Mouse (Mus musculus): ENCODE results near the gene Amdhd1.
"Not testable (repeated sequence)": the region's sequence is repeated elsewhere in the genome, so short reads cannot be mapped to it uniquely, and the experiment has no call there.

Gene Amdhd1

DNA sequence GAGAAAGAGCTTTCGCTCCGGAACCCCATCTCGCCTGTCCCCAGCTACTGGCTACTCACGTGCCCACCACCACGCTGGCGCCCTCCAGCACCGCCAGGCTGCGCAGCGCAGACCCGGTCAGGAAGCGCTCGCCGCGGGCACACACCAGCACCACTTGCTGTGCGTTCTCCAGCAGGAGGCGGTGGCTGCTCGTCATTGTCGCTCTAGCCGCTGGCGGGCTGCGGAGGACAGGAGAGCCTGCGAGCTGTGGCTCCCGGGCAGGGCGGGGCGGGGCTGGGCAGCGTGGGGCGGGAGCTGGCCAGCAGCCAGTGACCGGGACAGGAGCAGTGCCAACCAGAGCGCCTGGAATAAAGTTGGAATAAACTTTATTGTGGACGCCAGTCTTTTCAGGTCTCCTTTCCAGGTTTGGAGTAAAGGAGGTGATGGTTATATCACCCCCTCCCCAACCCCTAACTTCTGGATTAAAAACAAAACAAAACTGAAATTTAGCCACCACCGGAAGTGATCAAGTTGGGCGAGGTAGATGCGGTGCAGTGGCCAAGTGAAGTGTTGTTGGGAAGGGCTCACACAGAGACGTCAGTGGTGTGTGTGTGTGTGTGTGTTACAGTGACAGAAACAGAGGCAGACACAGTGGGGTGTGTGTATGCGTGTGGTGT lies at the start of gene Amdhd1:
Amdhd1 (minus strand) TSS at position 259 of the 656 bp plus-strand sequence.
- peak; percentile 87 for DNase-seq

DNA sequence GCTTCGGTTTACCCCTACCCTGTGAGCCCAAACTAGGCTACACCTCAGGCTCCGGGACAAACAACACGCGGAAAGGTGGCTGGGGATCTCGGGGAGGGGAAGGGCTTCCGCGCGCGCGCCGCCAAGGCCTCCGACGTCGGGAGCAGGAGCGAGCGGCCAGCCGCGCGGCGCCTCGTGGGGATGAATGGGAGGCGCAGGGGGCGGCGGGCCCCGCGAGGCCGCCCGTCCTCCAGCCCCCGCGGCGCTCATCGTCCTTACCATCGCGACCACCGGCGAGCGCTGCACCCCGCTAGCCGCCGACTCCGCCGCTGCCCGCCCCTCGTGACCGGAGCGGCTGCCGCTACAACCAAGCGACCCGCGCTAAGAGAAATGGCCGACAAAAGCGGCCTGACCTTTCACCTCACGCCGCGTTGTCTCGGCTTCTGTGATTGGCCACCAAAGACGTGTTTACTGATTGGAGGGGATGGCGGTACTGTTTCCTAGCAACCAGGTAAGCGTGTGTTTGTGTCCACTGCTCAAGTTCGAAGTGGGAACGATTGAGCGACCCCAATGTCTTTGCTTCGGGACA lies 49.5 kb upstream of the Amdhd1 start, which contains the start of gene Snrpf:
Snrpf (minus strand) TSS at position 426 of the 568 bp plus-strand sequence.
- DNase-seq = peak; percentile 93

DNA sequence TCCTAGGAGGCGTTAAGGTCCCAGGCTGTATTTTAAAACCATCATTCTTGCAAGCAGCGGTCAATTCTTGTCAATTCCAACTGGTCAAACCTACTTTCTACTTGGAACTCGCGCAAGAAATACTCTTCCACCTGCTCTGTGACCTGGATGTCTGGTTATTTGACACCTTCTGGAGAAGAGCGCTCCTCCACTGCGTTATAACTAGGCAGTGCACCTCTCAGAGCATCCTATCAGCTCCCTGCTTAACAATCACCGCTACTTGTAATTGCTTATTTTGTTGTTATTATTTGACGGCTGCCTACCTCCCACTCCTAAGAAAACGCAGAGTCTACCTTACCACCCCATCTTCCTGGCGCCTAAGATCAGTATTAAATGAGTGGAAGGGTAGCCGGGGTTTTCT lies 49.0 kb upstream of the Amdhd1 start:
- no peak for DNase-seq

DNA sequence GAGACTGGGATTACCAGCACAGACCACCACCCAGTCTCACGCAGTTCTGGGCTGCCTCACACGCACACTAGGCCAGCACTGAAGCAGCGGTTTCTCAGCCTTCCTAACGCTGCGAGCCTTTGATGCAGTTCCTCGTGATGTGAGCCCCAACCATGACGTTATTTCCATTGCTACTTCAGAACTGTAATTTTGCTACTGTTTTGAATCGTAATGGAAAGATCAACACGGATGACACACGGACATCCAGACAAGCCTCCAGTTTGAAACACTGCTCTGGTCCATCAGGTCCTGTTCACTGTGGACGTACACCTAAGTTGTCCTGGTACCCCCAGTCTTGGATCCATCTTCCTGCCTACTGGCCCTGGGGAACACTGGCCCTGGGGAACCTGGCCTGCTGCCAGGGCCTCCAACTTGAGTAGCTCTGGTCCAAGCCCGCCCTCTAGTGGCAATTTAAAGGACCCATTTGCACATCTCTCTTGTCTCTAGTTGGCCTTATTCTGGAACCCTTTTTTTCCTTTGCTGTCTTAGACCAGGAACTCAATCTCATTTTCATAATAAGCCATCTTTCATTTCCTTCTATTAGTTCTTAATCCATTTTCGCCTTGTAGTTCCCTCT lies 37.5 kb upstream of the Amdhd1 start:
- DNase-seq = peak; percentile 80

DNA sequence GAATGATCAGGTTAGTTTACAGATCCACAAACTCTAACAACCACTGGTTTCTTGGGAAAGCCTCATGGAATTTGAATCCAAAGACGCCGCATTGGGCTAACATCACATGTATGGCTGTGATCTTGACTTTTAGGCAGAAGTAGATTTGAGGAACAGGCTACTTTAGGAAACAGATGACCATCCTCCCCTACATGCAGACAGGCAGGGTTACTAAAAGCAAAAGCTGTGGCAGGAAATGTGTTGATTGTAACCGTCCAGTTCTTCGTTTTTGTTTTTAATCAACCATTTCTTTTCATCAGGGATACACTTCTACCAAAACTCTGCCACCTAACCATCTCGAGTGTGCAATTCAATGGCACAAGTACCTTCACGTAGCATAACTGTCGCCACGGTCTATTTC lies 36.1 kb upstream of the Amdhd1 start:
- DNase-seq = no peak

DNA sequence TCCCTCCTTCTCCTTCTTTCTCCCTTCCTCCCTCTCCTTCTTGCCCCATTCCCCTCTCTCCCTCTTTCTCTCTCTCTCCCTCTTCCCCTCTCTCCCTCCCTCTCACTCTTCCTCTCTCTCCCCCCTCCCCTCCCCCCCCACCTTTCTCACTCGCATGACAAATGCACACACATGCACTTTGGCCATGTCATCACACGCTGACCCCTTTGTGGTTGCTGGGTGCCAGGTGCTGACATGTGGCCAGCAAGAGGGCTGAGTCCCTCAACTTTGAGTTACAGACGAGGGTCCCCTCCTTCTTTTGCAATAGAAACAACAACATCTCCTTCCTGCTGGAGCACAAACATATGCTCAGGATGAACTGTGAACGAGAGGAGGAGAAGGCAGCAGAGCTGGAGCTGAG lies 35.1 kb upstream of the Amdhd1 start:
- DNase-seq = no peak

DNA sequence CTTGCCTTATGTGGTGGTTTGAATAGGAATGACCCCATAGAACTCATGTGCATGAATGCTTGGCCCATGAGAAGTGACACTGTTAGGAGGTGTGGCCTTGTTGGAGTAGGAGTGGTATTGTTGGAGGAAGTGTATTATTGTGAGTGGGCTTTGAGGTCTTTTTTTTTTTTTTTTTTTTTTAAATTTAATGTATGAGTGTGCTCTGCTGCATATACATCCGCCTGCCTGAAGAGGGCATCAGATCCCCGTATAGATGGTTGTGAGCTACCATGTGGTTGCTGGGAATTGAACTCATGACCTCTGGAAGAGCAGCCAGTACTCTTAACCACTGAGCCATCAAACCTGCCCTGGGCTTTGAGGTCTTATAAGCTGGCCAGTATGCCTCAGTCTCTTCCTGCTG lies 32.4 kb upstream of the Amdhd1 start:
- no peak for DNase-seq

DNA sequence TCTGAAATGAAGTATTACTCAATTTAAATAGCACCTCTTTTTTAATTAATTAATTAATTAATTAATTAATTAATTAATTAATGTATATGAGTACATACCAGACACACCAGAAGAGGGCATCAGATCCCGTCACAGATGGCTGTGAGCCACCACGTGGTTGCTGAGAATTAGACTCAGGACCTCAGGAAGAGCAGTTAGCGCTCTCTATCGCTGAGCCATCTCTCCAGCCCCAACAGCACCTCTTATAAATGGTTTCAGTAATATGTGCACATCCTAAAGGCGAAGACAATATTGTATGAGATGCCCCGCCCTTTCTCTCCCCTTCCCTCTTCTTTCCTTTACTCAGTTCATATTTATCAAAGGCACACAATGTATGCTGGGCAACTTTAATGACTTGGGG lies 28.8 kb upstream of the Amdhd1 start:
- DNase-seq = no peak

DNA sequence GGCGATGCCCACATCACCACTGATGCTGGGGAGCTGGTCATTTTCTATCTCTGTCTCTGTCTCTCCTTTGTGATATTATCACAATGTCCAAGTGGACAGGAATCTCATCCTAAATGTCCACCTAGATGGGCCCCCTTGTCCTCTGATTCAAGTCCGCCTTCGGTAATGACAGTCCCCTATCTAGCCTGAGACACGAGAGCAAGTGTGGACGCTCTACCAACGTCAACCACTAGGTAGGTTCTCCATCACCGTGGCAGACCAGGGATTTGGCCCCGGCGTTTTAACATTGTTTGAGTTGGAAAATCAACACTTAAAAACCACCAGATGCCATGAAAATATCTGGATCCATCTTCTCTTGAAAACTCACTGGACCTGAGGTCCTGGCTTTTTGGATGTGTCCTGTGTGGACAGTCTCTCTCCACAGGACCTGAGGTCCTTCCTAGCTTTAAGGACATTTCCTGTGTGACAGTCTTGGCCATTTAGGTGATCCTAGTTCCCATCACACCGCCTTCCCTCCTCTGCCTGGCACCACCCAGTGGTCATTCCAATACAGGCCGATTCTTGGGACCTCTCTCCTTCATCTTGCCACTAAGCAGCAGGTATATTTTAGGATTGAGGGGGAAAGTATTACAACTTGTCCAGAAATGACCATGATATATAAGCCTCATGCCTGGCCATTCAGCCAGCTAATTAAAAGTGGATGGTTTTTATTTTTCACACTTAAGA lies 28.2 kb upstream of the Amdhd1 start:
- DNase-seq = no peak

DNA sequence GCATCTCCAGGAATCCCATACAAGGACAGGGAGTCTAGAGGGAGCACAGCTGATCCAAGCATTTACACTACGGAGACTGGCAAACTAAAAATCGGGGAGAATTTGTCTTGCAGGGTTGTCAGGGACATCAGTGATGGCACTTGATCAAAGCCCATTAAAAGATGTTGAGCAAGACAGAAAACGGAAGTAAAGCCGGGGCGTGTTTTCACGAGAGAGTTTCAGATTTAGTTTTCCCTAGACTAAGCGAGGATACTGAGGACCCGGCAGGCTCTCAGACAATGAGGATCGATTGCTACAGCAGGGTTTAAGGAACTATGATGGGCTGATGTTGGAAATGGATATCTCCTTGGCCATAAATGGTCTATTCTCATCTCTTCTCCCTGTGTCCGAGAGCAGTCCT lies 27.2 kb upstream of the Amdhd1 start:
- DNase-seq = no peak

DNA sequence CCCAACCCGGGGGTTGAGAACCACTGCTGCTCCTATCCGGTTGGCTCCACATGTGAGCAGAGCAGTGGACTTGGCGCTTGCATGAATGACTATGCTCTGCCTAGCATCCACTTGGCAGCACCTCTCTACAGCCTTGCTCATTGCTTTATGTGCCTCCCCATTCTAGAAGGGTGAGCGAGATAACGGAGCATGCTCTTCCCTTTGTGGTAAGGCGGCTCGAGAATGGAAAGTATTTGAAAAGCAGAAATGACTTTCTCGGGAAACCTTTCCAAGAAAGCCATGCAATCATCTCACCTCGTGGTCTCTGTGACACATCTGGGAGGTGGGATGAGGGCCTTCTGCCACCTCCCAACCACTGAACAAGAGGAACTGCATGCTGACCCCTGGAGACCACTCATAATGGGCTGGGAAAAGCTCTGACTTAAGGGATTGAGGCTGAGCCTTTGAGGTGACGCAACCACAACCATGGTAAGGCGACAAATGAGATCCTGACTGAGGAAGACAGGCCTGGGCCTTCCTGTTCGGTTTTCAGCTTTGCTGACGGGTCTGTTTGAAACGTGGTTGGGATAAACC lies 24.8 kb upstream of the Amdhd1 start:
- no peak for DNase-seq

DNA sequence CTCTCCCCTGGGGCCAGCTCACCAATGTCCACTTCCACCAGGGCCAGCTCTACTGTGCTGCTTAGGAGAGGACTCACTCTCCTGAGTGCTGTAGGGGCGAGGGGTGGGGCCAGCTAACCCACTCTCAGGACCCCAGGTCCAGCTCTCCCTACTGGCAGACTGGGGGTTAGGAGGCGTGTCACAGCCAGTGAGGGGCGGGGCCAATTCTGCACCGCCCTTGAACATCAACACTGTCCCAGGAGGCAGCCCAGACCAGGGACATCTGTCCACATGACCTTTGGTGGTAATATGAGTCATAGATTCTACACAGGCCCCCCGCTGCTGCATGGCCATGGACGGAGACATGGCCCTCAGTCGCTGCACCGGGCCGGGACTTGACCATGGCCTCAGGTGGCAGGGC lies 20.0 kb upstream of the Amdhd1 start:
- no peak for DNase-seq

DNA sequence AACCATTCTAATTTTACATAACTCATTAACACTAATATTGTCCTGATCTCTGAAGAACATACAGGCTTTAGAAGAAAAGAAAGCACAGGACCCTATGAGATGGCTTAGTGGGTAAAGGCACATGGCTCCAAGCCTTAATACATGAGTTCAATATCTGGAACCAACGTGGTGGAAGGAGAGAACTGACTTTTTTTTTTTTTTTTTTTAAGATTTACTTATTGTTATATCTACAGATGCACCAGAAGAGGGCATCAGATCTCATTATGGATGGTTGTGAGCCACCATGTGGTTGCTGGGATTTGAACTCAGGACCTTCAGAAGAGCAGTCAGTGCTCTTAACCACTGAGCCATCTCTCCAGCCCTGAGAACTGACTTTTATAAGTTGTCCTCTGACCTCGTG lies 18.1 kb upstream of the Amdhd1 start:
- DNase-seq = not testable (repeated sequence)

DNA sequence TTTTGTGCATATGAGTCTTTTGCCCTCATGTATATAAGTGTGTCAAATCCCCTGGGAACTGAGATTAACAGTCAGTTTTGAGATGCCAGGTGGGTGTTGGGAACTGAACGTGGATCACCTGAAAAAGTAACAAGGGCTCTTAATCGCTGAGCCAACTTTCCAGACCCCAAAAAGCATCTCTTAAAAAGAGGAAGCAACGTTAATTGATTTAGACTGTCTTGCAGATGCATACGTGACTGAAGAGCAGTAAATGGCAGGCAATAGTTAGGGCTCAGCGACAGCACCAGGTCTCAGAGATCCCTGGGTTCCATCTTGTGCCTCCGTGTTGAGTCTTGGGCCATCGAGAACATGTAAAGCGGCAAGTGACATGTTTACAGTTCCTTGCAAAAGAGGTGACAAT lies 12.8 kb upstream of the Amdhd1 start:
- no peak for DNase-seq

DNA sequence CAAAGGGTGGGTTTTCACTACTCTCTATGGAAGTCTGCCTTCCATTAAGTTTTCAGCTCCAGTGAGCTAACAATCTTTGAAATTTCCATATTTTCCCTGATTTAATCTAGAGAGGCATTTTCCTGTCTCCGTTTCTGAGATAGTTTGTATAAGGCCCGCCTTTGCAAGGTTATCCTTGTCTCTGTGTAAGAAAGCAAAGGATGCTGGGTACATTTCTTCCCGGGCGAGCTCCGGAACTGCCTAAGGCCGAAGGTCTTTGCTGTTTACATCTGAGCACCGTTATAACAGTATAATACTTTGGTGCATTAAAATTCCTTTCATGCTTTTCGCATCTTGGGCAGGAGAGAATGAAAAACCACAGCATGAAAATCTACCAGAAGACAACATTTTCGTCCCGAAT lies 10.0 kb upstream of the Amdhd1 start:
- no peak for DNase-seq

DNA sequence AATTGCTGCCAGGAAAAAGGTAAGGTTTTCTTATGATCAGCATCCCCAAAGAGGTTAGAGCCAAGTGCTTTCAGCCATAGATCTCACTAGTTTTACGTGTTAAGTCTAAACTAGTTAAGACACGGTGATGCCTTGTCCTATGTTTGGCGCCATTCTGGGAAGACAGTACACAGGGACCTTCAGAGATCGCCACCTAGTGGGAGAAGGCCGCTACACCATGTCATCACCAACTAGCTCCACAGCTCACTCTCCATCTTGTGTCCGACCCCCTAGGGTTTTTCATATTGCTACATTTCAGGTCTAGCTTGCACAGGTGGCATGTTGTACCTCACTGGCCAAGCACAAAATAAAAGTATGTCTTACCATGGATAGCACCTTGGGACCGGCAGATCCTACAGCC lies 9.2 kb upstream of the Amdhd1 start:
- DNase-seq = peak; percentile 84

DNA sequence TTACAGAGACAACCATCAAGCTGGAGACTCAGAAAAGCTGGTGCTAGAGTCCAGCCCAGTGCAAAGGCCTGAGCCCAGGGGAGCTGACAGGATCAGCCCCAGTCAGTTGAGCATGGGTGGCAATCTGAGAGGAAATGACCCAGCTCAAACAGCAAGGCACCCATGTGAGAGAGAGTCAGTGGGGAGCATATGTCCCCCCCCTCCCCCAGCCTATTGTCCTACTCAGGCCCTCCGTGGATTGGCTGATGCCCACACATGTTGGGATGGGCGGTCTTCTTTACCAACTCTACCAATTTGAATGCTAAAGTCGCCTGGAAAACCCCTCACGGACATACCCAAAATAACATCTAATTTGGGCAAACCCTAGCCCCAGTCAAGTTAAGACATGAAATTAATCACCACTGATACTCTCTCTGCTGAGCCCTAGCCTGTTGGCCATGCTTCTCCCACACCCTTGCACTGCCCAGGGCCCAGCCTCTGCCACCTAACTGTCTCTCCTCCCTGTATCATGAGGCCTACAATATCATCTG lies 8.0 kb upstream of the Amdhd1 start:
- no peak for DNase-seq

DNA sequence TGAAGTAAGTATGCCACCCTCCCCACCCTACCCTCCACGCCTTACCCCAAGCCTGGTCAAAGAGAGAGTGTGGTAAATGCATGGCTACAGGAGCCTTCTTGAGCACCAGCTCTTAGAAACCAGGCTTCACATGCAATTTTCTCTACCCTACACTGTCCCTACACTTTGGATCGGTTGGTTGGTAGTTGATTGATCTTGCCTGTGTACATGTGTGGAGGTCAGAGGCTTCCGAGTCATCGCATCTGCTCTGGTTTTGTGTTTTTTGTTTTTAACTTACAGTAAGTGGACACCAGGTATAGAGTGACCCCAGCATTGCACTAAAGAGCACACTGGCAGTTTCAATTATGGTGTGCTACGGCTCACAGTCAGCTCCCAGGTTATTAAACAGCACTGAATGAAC lies 4.3 kb upstream of the Amdhd1 start:
- no peak for DNase-seq

DNA sequence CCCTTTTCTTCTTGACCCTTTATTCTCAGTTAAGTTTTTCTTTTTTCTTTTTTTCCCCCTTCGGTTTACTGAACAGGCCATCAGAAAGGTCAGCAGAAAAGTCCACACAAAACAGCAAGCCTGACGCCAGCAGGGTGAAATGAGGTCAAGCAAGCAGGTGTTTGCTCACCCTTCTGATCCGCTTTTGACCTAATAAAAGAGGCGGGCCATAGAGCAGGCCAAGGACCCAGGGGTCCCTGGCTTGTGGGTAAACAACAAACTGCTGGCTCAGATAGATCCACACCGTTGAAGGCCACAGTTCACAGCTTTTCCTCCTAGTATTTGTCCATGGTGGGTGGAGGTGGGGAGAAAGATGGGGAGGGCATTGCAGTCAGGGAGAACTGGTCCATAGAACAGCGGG lies 3.3 kb upstream of the Amdhd1 start:
- no peak for DNase-seq

DNA sequence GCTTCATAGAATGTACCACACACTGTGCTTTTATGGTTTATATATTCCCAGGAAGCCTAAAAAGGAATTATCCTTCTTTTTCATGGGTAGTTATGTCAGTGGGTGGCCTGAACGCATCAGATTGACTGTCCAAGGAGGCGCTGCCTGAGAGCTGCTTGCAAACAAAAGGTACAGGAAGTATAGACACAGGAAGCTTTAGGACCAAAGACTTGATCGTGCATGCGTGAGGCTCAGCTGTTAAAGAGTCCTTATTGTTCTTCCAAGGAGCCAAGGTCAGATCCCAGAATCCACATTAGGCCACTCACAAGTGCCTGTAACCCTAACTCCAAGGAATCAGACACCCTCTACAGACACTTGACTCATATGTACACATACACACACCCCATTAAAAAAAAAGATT lies 2.5 kb upstream of the Amdhd1 start:
- DNase-seq = no peak

DNA sequence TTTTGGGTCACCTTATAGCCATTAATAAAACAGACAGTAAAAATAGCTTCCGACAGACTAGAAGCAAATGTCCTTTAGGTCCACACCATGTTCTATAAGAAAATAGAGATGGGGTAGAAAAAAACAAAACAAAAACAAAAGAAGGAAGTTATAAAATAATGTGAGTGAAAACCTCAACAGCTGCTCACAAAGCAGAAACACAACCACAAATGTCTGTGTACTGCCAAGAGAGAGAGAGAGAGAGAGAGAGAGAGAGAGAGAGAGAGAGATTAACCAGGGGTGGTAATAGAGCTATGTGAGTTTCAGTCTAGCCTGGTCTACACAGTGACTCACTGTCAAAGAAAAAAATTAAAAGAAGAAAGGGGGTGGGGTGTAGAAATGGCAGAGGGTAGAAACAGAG lies 1.8 kb upstream of the Amdhd1 start:
- no peak for DNase-seq

DNA sequence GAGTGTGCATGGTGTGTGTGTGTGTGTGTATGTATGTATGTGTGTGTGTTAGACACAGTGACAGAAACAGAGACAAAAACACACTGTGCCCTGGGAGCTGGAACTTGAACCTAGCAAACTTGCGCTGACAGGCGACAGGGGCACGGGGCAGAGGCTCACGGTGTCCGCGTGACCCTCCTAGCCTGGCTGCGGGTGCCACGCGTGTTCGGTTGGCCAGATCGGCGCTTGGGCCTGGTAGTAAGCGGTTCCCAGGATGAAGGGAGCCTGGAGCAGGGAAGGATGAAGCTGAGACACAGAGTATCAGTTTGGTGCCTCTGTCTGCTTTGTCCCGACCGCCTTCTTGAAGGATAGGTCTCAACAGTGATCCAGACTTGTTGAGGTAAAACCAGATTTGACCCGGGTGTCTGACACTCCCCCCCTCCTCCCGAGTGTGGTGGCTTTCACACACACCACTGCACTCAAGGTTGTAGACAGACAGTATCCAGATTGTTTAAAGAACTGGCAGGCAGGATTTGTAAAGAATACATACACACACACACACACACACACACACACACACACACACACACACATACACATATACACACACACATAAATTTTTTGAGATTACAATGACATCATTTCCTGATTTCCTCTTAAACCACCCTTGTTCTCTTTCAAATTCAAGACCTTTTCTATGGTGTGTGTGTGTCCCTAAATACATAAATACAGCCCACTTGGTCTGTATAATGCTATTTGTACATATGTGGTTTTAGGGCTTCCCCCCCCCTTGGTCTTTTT lies 788 bp upstream of the Amdhd1 start, which contains the start of gene Ccdc38:
Ccdc38 (plus strand) TSS at position 202 of the 780 bp plus-strand sequence.
- DNase-seq = peak; percentile 4
